Mouse (Mus musculus): ENCODE measurements around the gene Slc39a13.
"Not testable (repeated sequence)": the region's sequence is repeated elsewhere in the genome, so short reads cannot be mapped to it uniquely, and the experiment has no call there.

Gene Slc39a13

GRCm38 (mm10) chr2:91070076-91070800, at the start of gene Slc39a13:
Gene Slc39a13 (minus strand): TSS chr2:91070417.
- peak; percentile 96 for DNase-seq

GRCm38 (mm10) chr2:91119551-91119950, 49.3 kb upstream of the Slc39a13 start:
- DNase-seq: no peak

GRCm38 (mm10) chr2:91119061-91119460, 48.8 kb upstream of the Slc39a13 start:
- no peak for DNase-seq

- no peak for DNase-seq
These were observed 48.4 kb upstream of the Slc39a13 start for GRCm38 (mm10) chr2:91118647-91119046.

GRCm38 (mm10) chr2:91117585-91118275, 47.5 kb upstream of the Slc39a13 start, which contains the start of gene Mybpc3:
Gene Mybpc3 (plus strand): TSS chr2:91118144.
- DNase-seq: no peak

- no peak for DNase-seq
These were observed 46.6 kb upstream of the Slc39a13 start for GRCm38 (mm10) chr2:91116842-91117241.

- DNase-seq: no peak
These were observed 45.4 kb upstream of the Slc39a13 start for GRCm38 (mm10) chr2:91115578-91115970.

GRCm38 (mm10) chr2:91114781-91115577, 44.8 kb upstream of the Slc39a13 start:
- peak; percentile 86 for DNase-seq

GRCm38 (mm10) chr2:91113852-91114251, 43.6 kb upstream of the Slc39a13 start:
- DNase-seq: no peak

GRCm38 (mm10) chr2:91113334-91113733, 43.1 kb upstream of the Slc39a13 start:
- DNase-seq: no peak

GRCm38 (mm10) chr2:91112491-91112890, 42.3 kb upstream of the Slc39a13 start:
- DNase-seq: no peak

- not testable (repeated sequence) for DNase-seq
These were observed 41.6 kb upstream of the Slc39a13 start for GRCm38 (mm10) chr2:91111832-91112231.

GRCm38 (mm10) chr2:91110429-91110828, 40.2 kb upstream of the Slc39a13 start:
- DNase-seq: no peak

- no peak for DNase-seq
These were observed 39.7 kb upstream of the Slc39a13 start for GRCm38 (mm10) chr2:91109807-91110385.

- DNase-seq: no peak
These were observed 39.0 kb upstream of the Slc39a13 start for GRCm38 (mm10) chr2:91109241-91109640.

GRCm38 (mm10) chr2:91108156-91108555, 37.9 kb upstream of the Slc39a13 start:
- no peak for DNase-seq

GRCm38 (mm10) chr2:91101124-91101740, 31.0 kb upstream of the Slc39a13 start:
- DNase-seq: peak; percentile 99

- DNase-seq: no peak
These were observed 27.9 kb upstream of the Slc39a13 start for GRCm38 (mm10) chr2:91098156-91098555.

GRCm38 (mm10) chr2:91097015-91097414, 26.8 kb upstream of the Slc39a13 start:
- DNase-seq: no peak

GRCm38 (mm10) chr2:91096524-91096923, 26.3 kb upstream of the Slc39a13 start:
- no peak for DNase-seq

- no peak for DNase-seq
These were observed 20.6 kb upstream of the Slc39a13 start for GRCm38 (mm10) chr2:91090827-91091226.

- DNase-seq: no peak
These were observed 20.0 kb upstream of the Slc39a13 start for GRCm38 (mm10) chr2:91090208-91090607.

- DNase-seq: no peak
These were observed 18.8 kb upstream of the Slc39a13 start for GRCm38 (mm10) chr2:91088987-91089386.

Data from right cerebral cortex, postnatal 4 days (tissue).